Mouse (Mus musculus) embryonic facial prominence, embryonic 12.5 days (tissue): ENCODE data around the gene Echs1. TPM values are rescaled to one million over a fixed set of nuclear protein-coding genes. Genes with fewer than 3 reads are reported as not detected.
A peak's percentile ranks its signal among the peaks of the same experiment; 100 is the strongest.

ENCODE experiments used
- ATAC-seq: fragments of 200-750 bp; cut with Nextera tagmentation; 2 replicates; pipeline ENCODE4 v1.8.0; 2017; ENCODE audit not compliant: insufficient number of reproducible peaks, insufficient read depth, low FRiP score, low TSS enrichment
- H3K27ac ChIP-seq: fragments of 300-500 bp; sonication (generic); 2 replicates; pipeline ENCODE4 v1.5.1; 2016; ENCODE audit warnings: mild to moderate bottlenecking
- H3K27me3 ChIP-seq: fragments of 300-500 bp; sonication (generic); 2 replicates; pipeline ENCODE4 v1.6.1; 2016; ENCODE audit warnings: mild to moderate bottlenecking, moderate library complexity
- H3K36me3 ChIP-seq: fragments of 300-500 bp; sonication (generic); 2 replicates; pipeline ENCODE4 v1.6.1; 2016; ENCODE audit warnings: mild to moderate bottlenecking
- H3K4me1 ChIP-seq: fragments of 300-500 bp; sonication (generic); 2 replicates; pipeline ENCODE4 v1.6.1; 2016
- H3K4me2 ChIP-seq: fragments of 300-500 bp; sonication (generic); replicated peaks from 2 replicates; pipeline ENCODE4 v1.6.1; 2016; ENCODE audit warnings: mild to moderate bottlenecking, moderate library complexity
- H3K4me3 ChIP-seq: fragments of 300-500 bp; sonication (generic); 2 replicates; pipeline ENCODE4 v1.5.1; 2016; ENCODE audit warnings: mild to moderate bottlenecking
- H3K9ac ChIP-seq: fragments of 300-500 bp; sonication (generic); 2 replicates; pipeline ENCODE4 v1.6.1; 2016; ENCODE audit warnings: mild to moderate bottlenecking, moderate library complexity
- H3K9me3 ChIP-seq: fragments of 300-500 bp; sonication (generic); 2 replicates; pipeline ENCODE4 v1.6.1; 2016; ENCODE audit warnings: mild to moderate bottlenecking, moderate library complexity
- WGBS: fragments of 180-500 bp; shearing (Covaris S2); methylation state at CpG from one replicate; pipeline ENCODE4 v1.1.7; 2016; 5-methylcytosine and 5-hydroxymethylcytosine counted together
- polyA plus RNA-seq: library from polyadenylated mRNA; unstranded; fragments of >200 nt; fragmentation: Nextera tagmentation; extraction: Ambion mirVana; gene quantifications from 2 replicates; pipeline ENCODE4 v1.2.1, GENCODE M21; 2016

The Echs1 gene
- polyA plus RNA-seq, 1 experiment from 2014 or later, result 173 TPM

DNA sequence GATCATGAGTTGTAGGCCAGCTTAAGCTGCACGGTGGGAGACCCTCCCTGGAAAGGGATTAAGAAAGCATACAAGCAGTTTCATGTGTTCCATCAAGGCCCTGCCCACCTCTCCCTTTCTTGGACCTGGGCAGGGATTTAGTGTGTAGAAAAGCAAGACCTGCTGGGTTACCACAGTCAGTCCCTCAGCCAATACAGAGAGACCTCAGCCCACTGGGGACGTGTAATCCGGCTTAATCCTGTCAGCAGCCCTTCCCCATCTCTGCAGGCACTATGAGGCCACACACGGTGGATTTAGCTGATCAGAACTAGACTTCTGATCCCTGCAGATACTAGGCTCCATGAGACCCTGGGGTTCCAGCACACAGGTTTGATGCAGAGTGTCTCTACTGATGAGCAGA is 56.7 kb downstream of the Echs1 start:
- no peak overlapping the region for H3K27ac ChIP-seq
- no peaks in the 10 kb centered on the region for H3K9me3 ChIP-seq
- no peak overlapping the region for H3K4me2 ChIP-seq
- H3K4me1 ChIP-seq, result no peaks in the 10 kb centered on the region
- ATAC-seq, result no peak
- H3K27me3 ChIP-seq, result peaks cover 82% of the 10 kb centered on the region
- 20% methylated on average over 4 of the region's 4 CpGs for WGBS
- no peaks in the 10 kb centered on the region for H3K36me3 ChIP-seq
- no peak overlapping the region for H3K4me3 ChIP-seq
- H3K9ac ChIP-seq, result no peak overlapping the region

DNA sequence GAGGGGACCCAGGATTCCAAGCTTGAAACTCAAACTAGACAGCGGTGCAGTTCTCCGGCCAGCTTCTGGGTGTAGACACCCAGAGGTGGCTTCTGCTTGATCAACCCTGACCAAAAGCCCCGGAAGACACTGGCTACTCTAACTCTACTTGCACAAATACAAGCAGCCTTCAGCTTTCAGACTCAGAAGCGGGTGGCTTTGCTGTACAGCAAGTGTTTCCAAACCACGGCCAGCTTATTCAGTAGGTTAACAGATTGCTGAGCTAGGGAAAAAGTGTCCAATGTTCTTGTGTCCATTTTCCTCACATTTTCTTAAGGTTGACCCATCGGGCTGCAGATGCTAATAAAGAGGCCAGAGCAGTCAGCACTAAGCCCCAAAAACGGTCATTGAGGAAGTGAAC is 57.7 kb downstream of the Echs1 start:
- no peaks in the 10 kb centered on the region for H3K36me3 ChIP-seq
- no peaks in the 10 kb centered on the region for H3K4me1 ChIP-seq
- no peak overlapping the region for H3K27ac ChIP-seq
- H3K9ac ChIP-seq, result peak overlapping the region; percentile 65; the same call in 1 of the 2 replicates
- H3K4me3 ChIP-seq, result peak overlapping the region; percentile 47
- no peak for ATAC-seq
- 21% methylated on average over 7 of the region's 7 CpGs for whole genome bisulfite sequencing
- peaks cover 80% of the 10 kb centered on the region for H3K27me3 ChIP-seq
- H3K4me2 ChIP-seq, result peak overlapping the region; percentile 93
- H3K9me3 ChIP-seq, result no peaks in the 10 kb centered on the region

DNA sequence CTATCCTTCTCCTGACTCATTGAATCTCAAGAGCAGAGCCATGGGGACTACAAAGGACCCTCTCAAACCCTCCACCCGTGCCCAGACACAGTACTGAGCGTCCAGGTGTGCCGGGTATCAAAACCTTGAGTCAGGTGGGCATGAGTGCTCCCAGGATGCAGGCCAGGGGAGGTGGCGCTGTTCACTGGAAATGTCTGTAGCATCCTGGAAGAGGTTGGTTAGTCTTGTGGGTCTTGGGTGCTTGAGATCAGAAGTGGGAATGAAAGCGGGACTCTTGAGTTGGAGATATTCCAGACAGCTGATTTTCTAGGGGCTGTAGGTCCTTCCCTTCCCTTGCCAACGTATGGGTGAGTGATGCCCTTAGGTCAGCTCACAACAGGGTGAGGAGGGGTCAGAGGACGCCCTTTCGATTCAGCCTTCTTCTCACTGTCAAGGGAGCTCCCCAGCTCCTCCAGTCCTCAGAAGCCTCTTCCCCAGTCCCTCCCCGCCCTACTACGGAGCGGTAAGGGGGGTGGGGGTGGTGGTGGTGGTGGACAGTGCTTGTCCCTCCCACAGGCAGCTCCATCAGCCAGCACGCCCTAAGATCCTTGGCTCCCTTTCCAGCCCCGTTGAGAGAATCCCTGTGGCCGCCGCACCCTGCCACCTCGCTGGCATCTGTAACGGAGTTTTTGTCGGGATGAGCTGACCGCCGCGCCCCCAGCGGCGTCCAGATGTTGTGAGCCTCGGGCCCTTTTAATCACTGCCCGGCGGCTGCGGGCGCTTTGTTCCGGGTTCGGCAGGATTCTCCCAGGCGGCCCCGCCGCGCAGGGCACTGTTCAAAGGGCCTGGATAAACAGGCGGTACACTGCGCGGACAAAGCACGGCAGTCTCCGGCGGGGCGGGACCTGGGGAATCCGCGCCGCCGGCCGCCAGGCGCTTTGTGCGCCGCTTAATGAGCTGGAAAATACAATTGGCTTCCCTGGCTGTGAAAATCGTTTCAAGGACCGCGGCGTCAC is 58.6 kb downstream of the Echs1 start:
- Histone ChIP-seq H3K4me3 (peak overlapping the region; percentile 47), H3K9me3 (no peaks in the 10 kb centered on the region), H3K9ac (peak overlapping the region; percentile 65), H3K4me1 (no peaks in the 10 kb centered on the region), H3K36me3 (no peaks in the 10 kb centered on the region), H3K4me2 (peak overlapping the region; percentile 93), H3K27me3 (peaks cover 78% of the 10 kb centered on the region), H3K27ac (peak overlapping the region; percentile 60)
- no peak for ATAC-seq
- 3% methylated on average over 53 of the region's 53 CpGs for WGBS

Other genes with a start within 250 kb of the Echs1 start
- gene Kndc1, start 221.8 kb downstream of the Echs1 start, polyA plus RNA-seq, result 0.15 and 0.28 TPM in 2 replicates
- gene Utf1, start 172.7 kb downstream of the Echs1 start, polyA plus RNA-seq, result 0.22 TPM in 1 of 2 replicates, not detected in the other
- gene 6430531B16Rik, start 137.7 kb downstream of the Echs1 start, polyA plus RNA-seq, result 0.14 and 0.92 TPM in 2 replicates
- 2.3 and 2.8 TPM in 2 replicates for gene Adam8, start 123.9 kb downstream of the Echs1 start, polyA plus RNA-seq
- 37.9 and 39.6 TPM in 2 replicates for gene Zfp511, start 80.1 kb downstream of the Echs1 start, polyA plus RNA-seq
- 73.8 and 82.9 TPM in 2 replicates for gene Tubgcp2, start 79.8 kb downstream of the Echs1 start, polyA plus RNA-seq
- gene Msx3, start 67.4 kb downstream of the Echs1 start, polyA plus RNA-seq, result 0.47 and 0.59 TPM in 2 replicates
- gene Caly, start 33.9 kb downstream of the Echs1 start, polyA plus RNA-seq, result 2.6 and 2.7 TPM in 2 replicates
- not detected in 2 replicates for gene Prap1, start 23.1 kb downstream of the Echs1 start, polyA plus RNA-seq
- gene Fuom, start 14.0 kb downstream of the Echs1 start, polyA plus RNA-seq, result 22.0 and 27.1 TPM in 2 replicates
- 19.1 and 20.8 TPM in 2 replicates for gene Paox, start 677 bp downstream of the Echs1 start, polyA plus RNA-seq
- gene Mtg1, start 21.1 kb upstream of the Echs1 start, polyA plus RNA-seq, result 26.1 and 30.5 TPM in 2 replicates
- 1.2 TPM in 2 replicates for gene Sprn, start 38.4 kb upstream of the Echs1 start, polyA plus RNA-seq
- gene Olfr522, start 48.3 kb upstream of the Echs1 start, polyA plus RNA-seq, result not detected in 2 replicates
- gene Olfr523, start 56.7 kb upstream of the Echs1 start, polyA plus RNA-seq, result not detected in 2 replicates
- not detected in 2 replicates for gene Olfr524, start 89.5 kb upstream of the Echs1 start, polyA plus RNA-seq
- not detected in 2 replicates for gene Cd163l1, start 101.8 kb upstream of the Echs1 start, polyA plus RNA-seq
- not detected in 2 replicates for gene 5830411N06Rik, start 130.8 kb upstream of the Echs1 start, polyA plus RNA-seq
- gene Olfr525, start 204.4 kb upstream of the Echs1 start, polyA plus RNA-seq, result not detected in 2 replicates
- gene Olfr527, start 217.5 kb upstream of the Echs1 start, polyA plus RNA-seq, result not detected in 2 replicates
- not detected in 2 replicates for gene Olfr60, start 245.2 kb upstream of the Echs1 start, polyA plus RNA-seq